Mouse (Mus musculus) urinary bladder, postnatal 25 days (tissue): ENCODE results near the gene Hbb-y.
"Not testable (repeated sequence)": the region's sequence is repeated elsewhere in the genome, so short reads cannot be mapped to it uniquely, and the experiment has no call there.

Source experiments
- DNase-seq: peaks from one replicate; pipeline ENCODE4 v3.0.0; 2022; ENCODE audit warnings: low spot score

Gene Hbb-y

DNA sequence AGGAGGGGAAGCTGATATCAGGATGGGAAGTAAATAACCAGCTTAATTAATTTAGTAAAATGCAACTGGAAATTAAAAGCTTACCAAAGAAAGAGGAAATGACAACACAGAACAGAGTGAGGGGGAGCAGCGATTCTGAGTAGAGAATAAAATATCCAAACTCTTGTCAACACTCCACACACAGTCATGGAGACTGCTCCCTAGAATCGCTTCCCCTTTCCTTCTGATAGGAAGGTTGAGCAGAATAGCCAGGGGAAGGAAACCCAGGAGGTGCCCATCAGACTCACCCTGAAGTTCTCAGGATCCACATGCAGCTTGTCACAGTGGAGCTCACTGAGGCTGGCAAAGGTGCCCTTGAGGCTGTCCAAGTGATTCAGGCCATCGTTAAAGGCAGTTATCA is 39.9 kb downstream of the Hbb-y start:
- not testable (repeated sequence) for DNase-seq

DNA sequence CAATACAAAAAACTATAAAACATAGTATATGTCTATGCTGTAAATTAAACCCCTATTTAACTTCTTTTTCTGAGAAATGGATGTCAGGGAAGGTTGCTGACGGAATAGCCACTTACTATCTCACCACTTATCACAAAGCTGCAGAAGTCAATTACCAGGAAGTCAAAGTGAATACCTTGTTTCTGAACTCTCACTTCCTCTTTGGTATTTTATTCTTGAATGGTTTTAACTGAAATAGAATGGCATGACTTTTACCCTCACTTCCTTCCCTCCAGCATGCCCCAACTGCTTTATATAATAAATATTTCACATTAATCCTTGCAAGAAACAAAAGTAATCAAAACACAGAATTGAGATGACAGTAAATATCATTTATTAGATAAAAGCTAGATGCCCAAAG is 40.8 kb downstream of the Hbb-y start:
- no peak for DNase-seq

DNA sequence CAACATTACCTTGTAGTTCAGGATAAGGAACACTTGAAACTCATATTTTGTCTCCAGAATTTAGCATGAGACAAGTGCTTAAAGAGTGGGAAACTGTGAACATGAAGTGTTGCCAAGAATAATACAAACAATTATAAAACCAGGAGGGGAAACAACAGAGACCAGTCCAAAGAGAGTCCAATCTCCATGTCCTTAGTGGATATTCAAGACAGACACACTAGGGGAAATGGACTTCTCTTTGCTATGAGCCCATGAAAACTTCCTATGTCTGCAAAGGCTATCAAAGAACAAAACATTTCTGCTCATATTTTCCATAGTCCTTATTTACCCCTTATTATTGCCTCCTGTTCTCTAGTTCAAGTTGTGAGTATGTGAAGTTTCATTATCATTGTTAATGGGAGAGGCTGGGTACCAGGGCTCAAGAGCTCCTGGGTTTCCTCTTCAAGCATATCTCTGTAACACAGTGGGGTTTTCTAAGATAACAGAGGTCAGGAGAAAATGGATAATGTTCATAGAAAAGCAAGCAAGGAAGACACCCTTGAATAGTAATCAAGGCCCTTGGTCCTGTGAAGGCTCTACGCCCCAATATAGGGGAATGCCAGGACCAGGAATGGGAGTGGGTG is 41.7 kb downstream of the Hbb-y start:
- DNase-seq: no peak

DNA sequence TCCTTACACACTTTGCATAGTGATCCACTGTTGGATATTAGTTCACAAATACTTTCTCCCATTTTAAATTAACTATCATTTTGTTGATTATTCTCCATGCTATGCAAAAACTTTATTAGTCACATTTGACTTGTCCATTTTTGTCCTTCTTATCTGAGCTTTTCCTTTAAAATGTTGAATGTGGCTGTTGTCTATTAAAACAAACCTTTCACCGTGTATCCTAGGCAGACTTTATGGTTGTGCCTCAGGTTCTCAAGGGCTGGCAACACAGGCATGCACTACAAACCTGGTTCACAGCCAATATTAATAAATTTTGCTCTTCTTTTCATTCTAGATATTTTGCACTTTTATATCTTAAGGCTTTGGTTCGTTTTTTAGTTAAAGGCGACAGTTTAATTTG is 42.3 kb downstream of the Hbb-y start:
- no peak for DNase-seq

DNA sequence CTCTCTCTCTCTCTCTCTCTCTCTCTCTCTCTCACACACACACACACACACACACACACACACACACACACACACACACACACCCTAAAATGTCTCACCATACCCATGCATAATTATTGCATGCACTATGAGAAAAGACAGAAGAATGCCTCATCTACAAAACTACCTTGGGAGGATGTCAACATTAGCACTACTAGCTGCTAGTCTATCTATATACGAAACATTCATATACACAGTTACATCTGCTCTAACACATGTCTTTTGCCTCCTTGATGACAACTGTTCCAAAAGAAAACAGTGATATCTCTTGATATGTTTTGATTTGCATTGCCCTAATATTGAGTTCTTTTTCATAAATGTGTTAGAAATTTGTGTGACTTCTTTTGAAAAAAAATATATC is 42.7 kb downstream of the Hbb-y start:
- DNase-seq: no peak

DNA sequence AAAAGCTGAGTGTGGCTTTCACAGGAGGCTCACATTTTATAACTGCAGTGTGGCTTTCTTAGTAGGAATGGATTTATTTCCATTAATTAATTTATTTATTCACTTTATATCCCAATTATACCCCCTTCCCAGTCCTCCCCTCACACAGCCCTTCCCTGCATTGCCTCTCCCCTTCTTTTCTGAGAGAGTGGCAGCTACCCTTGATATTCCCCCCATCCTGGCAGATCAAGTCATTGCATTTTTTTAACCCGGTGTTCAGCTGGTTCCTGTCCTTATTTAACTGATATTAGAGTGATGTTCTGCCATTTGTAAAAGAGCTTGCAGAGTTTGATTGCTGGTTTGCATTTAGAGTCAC is 43.2 kb downstream of the Hbb-y start:
- DNase-seq: no peak

DNA sequence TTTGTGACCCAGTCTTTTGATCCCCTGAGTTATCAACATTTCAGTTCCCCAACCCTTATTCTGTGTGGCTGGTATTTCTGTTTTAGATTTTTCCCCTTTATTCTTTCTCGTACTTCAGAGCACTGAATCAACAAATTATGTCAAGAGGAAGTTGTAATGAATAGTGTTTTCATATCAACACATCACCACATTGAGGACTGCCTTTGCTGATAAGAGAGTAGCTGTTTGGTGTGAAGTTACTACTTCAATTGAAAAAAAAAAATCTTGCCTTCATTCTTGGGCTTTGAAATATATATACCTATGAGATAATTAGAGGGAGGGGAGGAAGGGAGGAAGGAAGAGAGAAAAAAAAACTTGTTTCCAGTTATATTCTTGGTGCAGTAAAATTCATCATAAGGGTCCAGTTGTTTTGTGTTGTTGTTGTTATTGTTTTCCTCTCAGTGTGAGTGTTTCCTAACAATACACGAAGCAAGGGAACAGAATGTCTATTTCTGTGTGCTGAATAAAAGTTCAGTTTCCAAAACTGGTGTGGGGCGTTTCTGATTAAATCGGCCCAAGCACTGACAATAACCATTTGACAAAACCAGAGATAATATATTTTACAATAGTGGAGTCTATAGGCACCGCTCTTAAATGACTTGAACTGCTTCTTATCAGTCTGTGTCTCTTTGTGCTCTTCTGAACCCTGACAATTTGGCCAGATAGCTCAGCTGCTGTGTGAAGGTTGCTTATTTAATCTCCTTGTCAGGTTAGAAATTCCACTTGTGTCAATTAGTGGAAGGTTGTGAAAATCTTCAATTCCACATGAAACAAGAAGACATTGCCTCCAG is 43.8 kb downstream of the Hbb-y start:
- DNase-seq: no peak

DNA sequence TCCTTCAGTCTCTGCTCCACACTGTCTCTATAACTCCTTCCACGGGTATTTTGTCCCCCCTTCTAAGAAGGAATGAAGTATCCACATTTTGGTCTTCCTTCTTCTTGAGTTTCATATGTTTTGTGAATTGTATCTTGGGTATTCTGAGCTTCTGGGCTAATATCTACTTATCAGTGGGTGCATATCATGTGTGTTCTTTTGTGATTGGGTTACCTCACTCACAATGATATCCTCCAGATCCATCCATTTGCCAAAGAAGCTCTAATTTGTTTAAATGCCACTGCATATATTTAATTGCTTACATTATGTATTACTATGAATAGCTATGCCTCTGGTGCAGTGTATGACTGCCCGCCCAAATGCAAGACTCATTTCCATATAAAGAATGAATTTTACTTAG is 44.9 kb downstream of the Hbb-y start:
- DNase-seq: not testable (repeated sequence)

DNA sequence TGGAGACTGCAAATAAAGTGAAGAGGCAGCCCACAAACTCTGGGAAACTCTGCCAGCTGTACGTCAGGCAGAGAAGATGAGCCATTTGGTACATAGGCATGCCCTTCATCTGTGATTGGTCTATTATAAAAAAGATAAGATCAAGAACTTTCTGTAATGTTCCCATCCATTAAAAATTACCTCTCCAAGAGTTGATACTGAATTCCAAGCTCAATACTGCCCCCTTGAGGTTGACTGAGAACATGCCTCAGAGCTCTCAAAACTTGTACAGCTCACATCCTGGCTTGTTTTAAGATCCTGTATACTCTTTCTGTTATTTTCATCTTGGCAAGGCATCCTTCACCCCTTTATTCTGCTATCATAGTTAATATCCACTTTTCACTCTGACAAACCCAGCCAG is 46.2 kb downstream of the Hbb-y start:
- peak; percentile 5 for DNase-seq
